Mouse (Mus musculus) heart, adult 9 months (tissue): Measurements from ENCODE around the gene Cdk5rap2.

ENCODE experiments used
- DNase-seq, 2 experiments: peaks; one replicate each; pipeline ENCODE4 v3.0.0; 2022; ENCODE audit warnings: low spot score in 2 of 2

Gene Cdk5rap2

DNA sequence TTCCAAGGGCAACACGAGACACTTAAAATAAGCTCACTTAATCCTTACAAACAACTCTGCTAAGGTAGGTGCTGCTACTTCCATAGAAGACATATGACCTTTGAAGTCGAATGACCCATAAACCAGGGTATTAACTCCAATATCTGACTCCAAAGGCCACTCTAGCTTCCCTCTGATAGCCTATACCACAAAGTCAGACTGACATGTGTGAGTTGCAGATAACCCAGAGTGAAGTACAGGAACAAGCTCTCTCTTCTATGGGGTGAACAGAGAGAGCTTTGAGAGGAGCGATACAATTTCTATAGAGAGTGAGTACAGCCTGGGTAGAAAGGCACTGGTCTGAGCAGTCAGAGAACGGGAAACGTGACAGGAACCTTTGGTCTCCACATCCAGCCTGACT is 148.9 kb downstream of the Cdk5rap2 start:
- DNase-seq = no peak

DNA sequence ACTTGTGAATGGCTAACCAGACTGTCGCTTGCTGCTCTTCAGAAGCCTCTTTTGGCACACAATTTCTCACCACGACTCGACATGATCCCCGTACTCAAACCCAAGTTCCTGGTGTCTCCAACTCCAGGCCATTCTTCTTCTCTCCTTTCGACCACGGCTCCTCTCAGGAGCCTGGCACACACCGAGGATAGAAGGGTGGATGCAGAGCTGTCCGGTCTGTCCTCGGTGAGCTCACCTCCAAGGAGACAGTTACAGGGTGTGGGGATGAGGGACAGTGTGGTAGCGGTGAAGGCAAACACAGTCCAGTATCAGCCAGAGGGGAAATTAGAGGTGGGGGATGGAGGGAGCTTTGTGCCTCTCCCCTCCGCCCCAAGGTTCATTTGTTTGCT is 149.8 kb downstream of the Cdk5rap2 start:
- DNase-seq = no peak

DNA sequence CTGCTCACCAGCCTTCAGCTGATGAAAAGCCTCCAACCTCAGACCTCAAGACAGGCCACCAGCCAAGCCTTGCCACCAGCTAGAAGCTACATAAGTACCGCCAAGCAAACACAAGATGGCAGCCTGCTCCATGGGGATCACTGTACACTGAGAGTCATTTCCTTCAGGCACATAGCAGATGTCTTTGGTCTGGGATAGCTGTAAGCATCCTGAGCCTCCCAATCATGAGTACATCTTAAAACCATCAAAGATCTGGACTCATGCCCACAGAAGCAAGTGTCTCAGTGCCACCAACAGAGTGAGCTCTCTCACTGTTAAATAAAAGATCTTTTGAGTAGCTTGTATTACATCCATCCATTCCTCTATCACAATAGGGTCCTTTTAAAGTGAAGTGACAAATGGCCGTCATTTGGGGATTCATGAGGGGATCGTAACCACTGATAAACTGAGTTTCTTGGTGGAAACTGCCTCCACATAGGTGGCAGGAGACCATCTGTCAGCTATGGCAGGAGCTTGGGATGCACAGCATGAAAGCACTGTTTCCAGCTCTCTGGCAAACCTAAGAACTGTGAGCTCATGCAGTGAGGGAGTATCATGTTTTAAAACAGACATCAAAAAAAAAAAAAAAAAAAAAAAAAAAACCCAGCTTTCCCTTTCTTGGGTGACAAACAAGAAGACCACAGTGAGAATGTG is 150.4 kb downstream of the Cdk5rap2 start:
- DNase-seq = no peak

DNA sequence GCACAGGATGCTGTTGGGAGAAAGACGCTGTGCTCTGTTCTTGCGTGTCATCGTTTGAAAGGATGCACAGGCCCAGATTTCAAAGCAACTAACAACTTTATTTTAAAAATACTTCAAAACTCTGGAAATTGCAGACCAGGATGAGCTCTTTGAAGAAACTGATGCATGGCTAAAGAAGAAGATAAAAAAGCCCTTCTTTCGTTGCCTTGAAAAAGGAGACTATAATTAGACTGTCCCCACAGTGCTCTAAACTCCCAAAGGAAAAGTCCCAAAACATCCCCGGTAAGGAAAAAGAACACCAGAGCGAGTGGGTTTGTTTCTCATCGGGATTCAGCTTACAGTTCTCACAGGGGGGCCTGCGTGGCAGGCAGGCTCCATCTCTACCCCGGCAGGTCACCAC is 151.4 kb downstream of the Cdk5rap2 start:
- no peak for DNase-seq

DNA sequence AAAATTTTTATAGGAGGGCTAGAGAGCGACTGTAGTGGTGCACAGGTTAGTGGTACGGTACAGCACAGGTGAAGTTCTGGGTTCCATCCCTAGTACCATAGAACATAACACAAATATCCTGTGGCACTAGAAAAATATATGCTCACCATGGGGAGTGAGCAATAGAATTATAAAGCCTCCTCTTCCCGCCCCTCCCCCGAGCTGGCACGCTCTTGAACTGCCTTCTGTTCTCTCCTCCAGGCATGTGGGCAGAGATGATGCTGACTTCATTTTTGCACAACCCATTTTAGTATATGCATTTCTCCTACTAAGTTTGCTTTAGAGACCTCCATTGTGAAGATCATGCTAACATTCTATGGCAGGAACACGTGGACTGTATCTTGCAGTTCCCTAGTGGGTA is 152.0 kb downstream of the Cdk5rap2 start:
- no peak for DNase-seq

DNA sequence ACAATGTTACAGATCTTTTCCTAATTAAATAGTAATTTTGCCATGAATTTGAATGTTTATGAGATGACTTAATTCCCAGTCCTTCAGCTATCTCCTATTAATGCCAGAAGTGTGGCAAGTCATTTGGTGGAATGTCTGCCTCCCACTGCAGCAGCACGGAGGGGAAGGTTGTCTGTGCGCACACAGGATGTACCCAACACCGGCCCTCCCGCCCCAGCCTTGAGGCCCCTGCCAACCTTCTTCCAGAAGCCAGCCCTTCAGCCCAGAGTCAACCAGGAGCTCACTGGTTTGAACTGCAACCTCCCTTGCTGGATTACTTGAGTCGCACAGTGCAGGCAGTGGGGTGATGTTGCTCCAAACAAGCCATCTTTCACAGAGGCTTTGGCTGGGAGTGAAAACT is 158.5 kb downstream of the Cdk5rap2 start:
- DNase-seq = no peak

DNA sequence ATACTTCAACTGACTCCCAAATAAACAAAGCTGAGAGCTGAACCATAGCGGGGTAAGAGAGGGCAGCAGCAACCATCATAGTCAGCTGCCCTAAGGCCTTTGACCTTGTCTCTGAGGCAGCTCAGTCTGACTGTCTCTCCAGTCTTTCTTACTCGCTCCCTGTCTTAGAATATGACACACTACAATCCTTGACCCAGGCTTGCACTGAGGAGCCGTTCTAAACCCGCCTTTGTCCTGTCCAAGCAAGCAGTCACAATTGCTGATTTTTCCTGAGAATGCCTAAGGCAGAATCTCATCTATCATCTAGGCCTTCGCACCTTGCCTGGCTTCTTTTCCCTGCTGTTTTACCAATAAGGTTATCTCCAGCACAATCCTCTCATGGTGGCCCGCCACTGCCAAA is 164.5 kb downstream of the Cdk5rap2 start:
- DNase-seq = no peak

DNA sequence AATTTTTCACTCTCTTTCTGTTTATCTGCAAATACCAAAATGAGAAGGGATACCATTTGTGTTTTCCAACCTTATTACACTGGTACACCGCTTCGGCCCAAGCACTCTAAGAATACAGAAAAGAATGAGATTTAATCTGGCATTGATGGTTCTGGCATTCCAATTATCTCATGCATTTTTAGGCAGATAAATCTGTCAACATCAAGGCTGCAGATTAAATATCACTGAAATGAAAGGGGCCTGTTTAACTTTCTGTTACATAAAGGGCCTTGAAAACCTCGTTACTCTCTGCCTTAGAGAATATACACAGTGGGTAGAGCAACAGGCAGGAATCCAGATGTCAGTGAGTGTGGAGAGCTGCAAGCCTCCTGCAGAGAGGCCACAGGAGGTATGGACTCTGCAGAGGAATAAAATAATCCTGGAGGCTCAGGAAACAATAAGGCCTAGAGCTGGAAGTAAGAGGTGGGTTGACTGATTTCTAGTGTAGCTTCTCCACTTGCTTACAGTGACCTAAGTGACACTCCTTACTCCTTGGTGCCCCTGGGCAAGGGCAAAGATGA is 166.6 kb downstream of the Cdk5rap2 start:
- DNase-seq = no peak

DNA sequence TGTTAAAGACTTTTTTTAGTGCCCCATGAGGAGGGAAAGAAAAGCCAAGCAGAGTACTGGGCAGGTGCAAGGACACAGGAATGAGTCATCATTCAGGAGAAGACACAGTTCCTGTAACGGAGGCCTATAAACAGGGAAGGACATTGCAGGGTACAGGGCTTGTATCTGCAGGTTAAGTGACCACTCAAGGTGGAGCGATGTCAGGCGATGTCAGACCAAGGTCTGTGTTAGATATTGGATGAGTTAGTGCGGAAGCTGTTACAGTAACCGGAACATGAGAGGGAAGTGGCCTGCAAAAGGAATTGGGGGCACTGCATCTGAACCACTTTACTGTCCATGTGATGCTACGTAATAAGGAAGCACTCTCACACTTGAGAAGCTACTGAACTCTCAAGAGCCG is 170.5 kb downstream of the Cdk5rap2 start:
- DNase-seq = no peak

DNA sequence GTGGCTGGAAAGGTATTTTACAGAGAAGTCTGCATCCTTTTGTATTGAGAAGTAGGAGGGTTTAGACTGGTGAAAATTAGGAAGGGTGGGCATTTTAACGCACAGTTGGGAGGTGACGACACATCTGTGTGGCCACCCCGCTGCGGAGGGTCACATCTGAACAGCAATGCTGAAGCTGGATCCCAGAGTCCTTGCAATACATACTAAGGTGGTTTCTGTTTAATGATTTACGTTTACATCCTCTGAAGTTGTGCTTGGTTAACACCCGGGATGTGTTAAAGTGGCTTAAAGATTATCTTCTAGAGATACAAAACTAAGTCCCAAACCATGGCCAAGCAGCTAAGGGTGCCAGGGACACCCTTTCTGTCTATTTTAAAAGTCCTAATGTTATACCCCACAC is 171.4 kb downstream of the Cdk5rap2 start:
- DNase-seq = no peak

DNA sequence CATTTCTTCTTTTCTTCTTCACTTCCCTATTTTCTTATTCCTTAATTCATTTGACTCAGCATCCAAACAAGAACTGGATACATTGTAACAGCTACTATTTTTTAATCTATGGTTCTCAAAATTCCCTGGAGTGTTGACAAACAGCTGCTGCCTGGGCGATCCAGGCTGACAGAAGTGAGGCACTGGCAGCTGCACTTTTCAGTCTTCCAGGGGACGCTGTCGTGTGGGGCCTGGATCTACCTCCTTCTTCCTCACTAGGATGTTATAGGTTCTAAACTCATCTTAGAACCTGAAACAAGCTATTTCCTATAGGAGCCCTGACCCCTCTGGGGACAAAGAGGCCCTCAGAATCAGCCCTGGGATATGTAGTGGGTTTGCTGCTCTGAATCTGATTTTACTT is 177.9 kb downstream of the Cdk5rap2 start:
- no peak for DNase-seq

DNA sequence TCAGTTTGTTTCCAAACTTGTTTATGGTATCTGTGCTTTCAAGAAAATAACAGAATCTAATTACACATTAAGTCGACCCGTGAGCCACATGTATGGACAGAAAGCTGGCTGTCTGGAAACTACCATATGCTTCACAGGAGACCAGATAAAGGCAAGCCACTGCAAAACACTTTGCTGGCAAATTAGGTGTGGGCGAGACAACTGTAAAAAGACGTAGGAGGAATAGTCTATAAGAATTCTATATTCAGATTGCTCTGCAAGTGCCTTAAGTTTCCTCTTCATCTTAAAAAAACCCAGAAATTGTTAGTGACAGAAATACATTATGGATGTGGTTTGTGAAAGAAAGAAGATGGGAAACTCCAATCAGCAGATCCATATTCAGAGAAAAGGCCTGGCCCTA is 180.4 kb downstream of the Cdk5rap2 start:
- DNase-seq = no peak

DNA sequence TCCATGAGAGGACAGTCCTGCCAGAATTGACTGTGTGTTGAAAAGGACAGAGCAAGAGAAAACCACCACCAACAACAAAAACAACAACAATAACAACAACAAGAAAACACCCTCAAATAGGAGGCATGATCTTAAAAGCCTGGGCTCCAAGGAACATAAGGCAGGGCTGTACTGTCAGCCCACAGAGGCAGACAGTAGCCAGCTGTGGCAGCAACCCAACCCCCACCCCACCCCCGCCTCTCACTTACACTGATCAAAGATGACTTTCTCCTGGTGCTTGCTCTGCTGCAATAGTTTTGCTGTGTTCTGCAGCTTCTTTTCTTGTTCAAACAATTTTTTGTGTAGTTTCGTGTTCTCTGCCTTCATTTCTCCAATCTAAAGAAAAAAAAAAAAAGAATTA is 181.9 kb downstream of the Cdk5rap2 start:
- DNase-seq = no peak

DNA sequence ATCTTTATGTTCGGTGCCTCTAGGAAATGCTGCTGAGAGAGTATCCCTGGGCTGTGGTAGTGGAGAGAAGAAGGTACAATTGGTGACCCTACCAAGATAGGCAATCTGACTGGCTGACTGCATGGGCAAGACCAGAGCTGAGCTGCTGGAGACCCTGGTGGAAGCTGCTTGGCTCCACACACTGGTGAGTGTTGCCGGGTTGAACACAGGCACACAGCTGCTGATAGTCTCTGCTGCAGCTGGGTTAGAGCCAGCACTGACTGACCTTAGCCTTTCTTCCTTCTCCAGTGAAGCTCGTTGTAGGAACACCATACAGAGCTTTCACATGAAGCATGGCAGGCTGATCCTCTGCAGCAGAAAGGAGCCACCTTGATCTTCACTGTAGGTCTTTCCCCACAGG is 182.6 kb downstream of the Cdk5rap2 start:
- no peak for DNase-seq

DNA sequence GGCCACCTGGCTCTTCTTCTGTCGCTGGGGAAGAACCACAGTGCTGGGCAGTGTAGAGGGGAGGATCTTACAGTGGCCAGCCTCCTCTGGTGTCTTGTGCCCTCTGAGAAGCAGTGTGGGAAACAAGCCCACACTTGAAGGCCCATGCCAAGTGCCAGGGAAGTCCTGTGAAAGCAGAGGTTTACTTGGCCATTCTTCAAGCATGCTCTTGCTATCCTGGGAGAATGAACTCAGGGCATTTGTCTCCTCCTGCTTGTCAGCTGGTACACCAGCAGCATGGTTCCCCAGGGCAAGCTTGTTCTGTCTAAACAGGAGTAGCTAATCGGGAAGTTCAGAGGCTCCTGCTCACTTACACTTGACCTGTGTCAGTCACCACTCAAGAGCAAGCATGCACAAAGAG is 185.7 kb downstream of the Cdk5rap2 start:
- DNase-seq = no peak

DNA sequence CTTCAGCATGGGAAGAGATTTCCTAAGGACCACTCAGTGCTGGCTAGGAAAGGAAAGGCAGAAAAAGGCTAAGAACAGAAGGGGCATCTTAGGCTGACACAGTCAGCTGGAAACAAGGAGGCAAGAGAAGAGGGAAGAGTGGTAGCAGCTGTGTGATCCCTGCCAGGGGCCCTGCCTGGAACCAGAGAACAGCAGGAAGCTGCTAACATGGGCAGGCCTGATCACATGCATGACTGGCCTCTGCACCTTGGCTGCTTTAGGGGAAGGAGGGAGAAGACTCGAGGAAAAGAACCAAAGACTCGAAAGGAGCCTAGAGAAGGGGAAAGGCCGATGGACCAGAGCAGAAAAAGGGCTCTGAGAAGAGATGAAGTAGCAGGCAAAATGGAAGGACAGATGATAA is 188.4 kb downstream of the Cdk5rap2 start:
- no peak for DNase-seq

DNA sequence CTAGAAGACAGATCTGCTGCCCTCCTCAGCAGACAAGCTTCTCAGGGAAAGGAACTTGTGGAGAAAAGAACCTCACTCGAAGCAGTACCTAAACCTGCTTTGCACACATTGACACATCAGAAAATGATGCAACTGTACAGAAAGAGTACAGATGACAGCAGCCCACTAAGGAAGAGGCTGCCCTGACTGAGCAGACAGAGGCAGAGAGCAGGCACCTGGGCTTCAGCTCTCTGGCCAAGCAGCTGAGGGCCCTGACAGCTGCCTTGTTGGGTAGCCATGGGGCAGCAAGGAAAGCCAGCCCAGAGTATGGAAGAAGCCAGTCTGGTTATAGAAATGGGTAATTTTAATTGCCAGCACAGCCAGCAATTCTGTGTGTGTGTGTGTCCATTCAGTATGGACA is 188.9 kb downstream of the Cdk5rap2 start:
- DNase-seq = no peak

DNA sequence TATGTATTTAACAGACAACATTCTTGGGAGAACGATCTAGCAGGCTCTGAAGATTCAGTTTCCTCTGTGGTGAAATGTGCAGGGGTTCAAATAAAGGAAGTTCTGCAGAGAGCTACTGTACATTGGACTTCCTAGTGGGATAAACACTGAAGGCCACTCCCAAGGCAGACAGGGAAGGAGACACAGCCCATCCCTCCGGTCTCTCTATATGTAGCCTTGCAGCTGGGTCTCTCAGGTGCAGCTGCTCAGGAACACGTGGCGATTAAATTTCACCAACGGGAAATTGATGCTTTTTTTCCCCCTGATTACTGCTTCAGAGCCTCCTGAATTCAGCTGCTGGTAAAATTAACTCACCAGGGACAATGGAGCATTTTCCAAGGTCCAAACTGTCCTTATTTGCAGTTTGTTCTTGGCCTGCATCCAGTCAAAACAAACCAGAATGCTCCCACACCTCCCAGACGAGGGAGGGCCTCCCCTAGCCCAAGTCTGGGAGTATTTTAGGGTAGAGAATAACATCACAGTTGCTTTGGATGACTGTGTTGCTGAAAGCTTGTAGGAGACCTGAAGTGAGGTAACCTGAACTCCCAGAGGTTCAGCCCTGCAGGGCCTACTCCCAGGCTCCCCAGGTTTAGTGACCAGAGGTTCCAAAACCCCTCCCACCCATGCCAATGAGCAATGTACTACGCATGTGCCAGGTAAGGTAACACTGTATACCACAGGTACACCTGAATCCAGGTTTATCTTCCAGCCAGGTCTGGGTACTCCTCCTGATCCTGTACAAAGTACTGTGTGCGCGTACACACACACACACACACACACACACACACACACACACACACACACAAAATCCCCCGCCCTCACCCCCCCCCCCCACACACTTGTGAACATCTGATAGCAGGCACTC is 189.7 kb downstream of the Cdk5rap2 start:
- DNase-seq = peak; percentile 69 to 79

DNA sequence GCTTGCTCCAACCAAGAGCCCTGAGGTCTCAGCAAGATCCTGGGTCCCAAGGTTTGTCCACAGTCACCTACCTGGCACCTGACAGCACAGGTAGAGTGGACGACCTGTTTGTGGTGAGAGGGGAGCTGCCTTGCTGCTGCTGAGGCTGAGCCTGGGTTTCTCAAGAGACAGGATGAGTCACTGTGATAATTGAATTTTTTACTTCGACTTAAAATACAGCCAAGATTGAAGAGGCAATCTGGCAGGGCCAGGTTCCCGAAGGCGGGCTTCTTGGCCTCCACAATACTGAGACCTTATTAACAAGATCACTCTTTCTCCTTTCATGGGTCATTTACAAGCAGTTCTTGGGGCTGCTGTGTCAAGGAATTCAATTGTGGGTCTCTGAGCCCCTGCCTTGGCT is 190.5 kb downstream of the Cdk5rap2 start:
- DNase-seq = peak; percentile 24 to 28

DNA sequence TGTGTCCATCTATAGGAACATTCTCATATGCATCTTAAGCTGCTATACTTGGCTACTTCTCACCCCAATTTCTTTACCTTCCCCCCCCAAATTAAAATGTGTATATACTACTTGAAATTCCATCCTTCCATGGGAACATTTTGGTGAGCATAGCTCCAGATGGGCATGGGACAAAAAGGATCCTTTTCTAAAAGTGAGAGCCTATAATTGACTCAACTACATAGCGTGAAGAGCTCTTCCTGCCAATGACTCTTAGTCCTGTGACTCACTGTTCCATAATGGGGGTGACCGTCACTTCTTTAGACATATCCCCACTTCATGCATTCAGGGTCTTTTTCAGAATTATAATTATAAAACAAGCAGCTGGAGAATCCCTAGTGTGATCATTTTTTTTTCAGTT is 224.3 kb downstream of the Cdk5rap2 start:
- no peak for DNase-seq
